Comparison of ENCODE assay signal across 18 mouse cellular contexts in the genomic region with DNA sequence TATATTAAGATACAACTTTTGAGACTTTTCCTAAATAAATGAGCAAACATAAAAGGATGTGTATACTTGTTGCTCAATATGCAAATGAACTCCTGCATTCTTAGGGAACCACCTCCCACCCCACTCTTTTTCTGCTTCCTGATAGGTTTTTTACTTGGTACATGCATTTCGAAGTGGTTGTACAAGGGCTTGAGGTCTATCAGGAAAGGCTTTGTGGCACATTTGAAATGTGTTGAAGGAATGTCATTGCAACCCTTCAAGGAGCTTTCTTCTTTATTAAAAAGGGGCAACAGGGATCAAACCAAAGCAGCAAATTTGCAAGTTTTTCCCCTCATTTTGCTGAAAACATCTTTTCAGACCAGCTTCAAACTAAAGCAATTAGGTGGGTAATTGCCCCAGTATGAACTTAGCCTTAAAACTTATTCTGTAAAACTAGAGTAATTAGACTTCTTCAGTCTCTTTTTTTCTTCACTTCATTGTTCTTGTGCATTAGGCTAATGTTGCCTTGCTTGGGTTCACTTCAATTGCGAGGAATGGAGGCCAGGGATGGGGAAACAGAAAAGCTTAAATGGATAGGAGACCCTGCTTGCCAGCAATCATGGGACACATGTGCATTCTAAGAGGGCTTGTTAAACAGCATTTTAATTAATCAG.
A peak's percentile ranks its signal among the peaks of the same experiment; 100 is the strongest.
DNase-seq lines count a peak whose midpoint lies in the region; ATAC-seq and TF ChIP-seq lines count a peak whose summit lies in the region.
"Had no signal": no experiment of that assay in that cellular context is flagged by ENCODE, and none has a peak within 500 bp of the region (broad histone marks: within the 10 kb centered on the region; RNA-seq: fewer than 3 reads in every experiment).

No protein-coding gene starts in this region.

- DNase-seq in hindbrain, embryonic 11.5 days (ENCODE audit: low spot score): no peak
- no peak for DNase-seq in hindbrain, postnatal 0 days (ENCODE audit: low spot score)
- DNase-seq in embryo, embryonic 11 days: peak; percentile 7
- DNase-seq in retina, postnatal 1 day: peak; percentile 79
- DNase-seq in lung, postnatal 14 days: no peak
- DNase-seq in heart, embryonic 10.5 days (ENCODE audit: low spot score): no peak
- DNase-seq: adrenal gland, postnatal 36 days; cerebellum, adult 11 months; cerebellum, adult 9-11 months; heart, postnatal 4 days; kidney, adult 11 months; right cerebral cortex, postnatal 14 days; spleen, adult 18-20 months had no signal

- H3K9ac ChIP-seq in hindbrain, embryonic 11.5 days (ENCODE audit: low read depth, low read length): no peak overlapping the region
- no peak overlapping the region for H3K9ac ChIP-seq in hindbrain, postnatal 0 days (replicated peaks; ENCODE audit: low read length)
- no peak overlapping the region for H3K9ac ChIP-seq in forebrain, embryonic 13.5 days
- H3K9ac ChIP-seq: neural tube, embryonic 15.5 days had no signal

- H3K27ac ChIP-seq in hindbrain, embryonic 11.5 days (ENCODE audit: low read depth, low read length): no peak overlapping the region
- no peak overlapping the region for H3K27ac ChIP-seq in hindbrain, postnatal 0 days
- H3K27ac ChIP-seq in forebrain, embryonic 13.5 days: no peak overlapping the region
- H3K27ac ChIP-seq in heart, embryonic 10.5 days: no peak overlapping the region
- H3K27ac ChIP-seq: macrophage; midbrain, embryonic 10.5 days; neural tube, embryonic 15.5 days had no signal

- 0 out of 2 replicates have a peak, but pooled peaks have one; percentile 30 for ATAC-seq in hindbrain, embryonic 11.5 days (ENCODE audit: low FRiP score)
- ATAC-seq in hindbrain, postnatal 0 days: no peak
- peak; percentile 91 for ATAC-seq in forebrain, embryonic 13.5 days
- ATAC-seq: Patski had no signal

- H3K4me1 ChIP-seq in hindbrain, embryonic 11.5 days (replicated peaks; ENCODE audit: control insufficient read depth, insufficient read depth, low read length): no peaks in the 10 kb centered on the region
- no peaks in the 10 kb centered on the region for H3K4me1 ChIP-seq in hindbrain, postnatal 0 days (ENCODE audit: insufficient read depth, low read length)
- peaks cover 16% of the 10 kb centered on the region for H3K4me1 ChIP-seq in forebrain, embryonic 13.5 days
- no peaks in the 10 kb centered on the region for H3K4me1 ChIP-seq in heart, embryonic 10.5 days
- H3K4me1 ChIP-seq: midbrain, embryonic 10.5 days; neural tube, embryonic 15.5 days had no signal

- H3K4me3 ChIP-seq in hindbrain, embryonic 11.5 days (ENCODE audit: low read depth, low read length): no peak overlapping the region
- no peak overlapping the region for H3K4me3 ChIP-seq in hindbrain, postnatal 0 days (ENCODE audit: low read length)
- H3K4me3 ChIP-seq in forebrain, embryonic 13.5 days: no peak overlapping the region
- H3K4me3 ChIP-seq in heart, embryonic 10.5 days: no peak overlapping the region
- H3K4me3 ChIP-seq: midbrain, embryonic 10.5 days; neural tube, embryonic 15.5 days had no signal

- WGBS in hindbrain, embryonic 11.5 days: 65% methylated on average over 2 of the region's 2 CpGs
- WGBS in hindbrain, postnatal 0 days: 51% methylated on average over 2 of the region's 2 CpGs
- 7% methylated on average over 2 of the region's 2 CpGs for WGBS in forebrain, embryonic 13.5 days
- WGBS in heart, embryonic 10.5 days: 79% methylated on average over 2 of the region's 2 CpGs

- TF ChIP-seq CTCF in hindbrain, postnatal 0 days (IDR thresholded peaks at IDR 0.05; ENCODE audit: low read depth): no peak

- no peaks in the 10 kb centered on the region for H3K36me3 ChIP-seq in hindbrain, embryonic 11.5 days (ENCODE audit: control insufficient read depth, insufficient read depth, low read length)
- no peaks in the 10 kb centered on the region for H3K36me3 ChIP-seq in hindbrain, postnatal 0 days (ENCODE audit: insufficient read depth, low read length)
- H3K36me3 ChIP-seq in forebrain, embryonic 13.5 days (ENCODE audit: poor library complexity, severe bottlenecking): no peaks in the 10 kb centered on the region
- no peaks in the 10 kb centered on the region for H3K36me3 ChIP-seq in heart, embryonic 10.5 days
- H3K36me3 ChIP-seq: midbrain, embryonic 10.5 days; neural tube, embryonic 15.5 days had no signal

- H3K4me2 ChIP-seq in hindbrain, embryonic 11.5 days (replicated peaks; ENCODE audit: low read depth, low read length): no peak overlapping the region
- H3K4me2 ChIP-seq in hindbrain, postnatal 0 days (ENCODE audit: low read depth, low read length): no peak overlapping the region
- peak overlapping the region; percentile 31 for H3K4me2 ChIP-seq in forebrain, embryonic 13.5 days
- H3K4me2 ChIP-seq: neural tube, embryonic 15.5 days had no signal

- H3K27me3 ChIP-seq in hindbrain, embryonic 11.5 days (ENCODE audit: control insufficient read depth, insufficient read depth, low read length): no peaks in the 10 kb centered on the region
- no peaks in the 10 kb centered on the region for H3K27me3 ChIP-seq in hindbrain, postnatal 0 days (ENCODE audit: insufficient read depth, low read length)
- peaks cover 43% of the 10 kb centered on the region for H3K27me3 ChIP-seq in forebrain, embryonic 13.5 days
- no peaks in the 10 kb centered on the region for H3K27me3 ChIP-seq in heart, embryonic 10.5 days (ENCODE audit: insufficient read depth, poor library complexity, severe bottlenecking)
- H3K27me3 ChIP-seq: neural tube, embryonic 15.5 days; Patski had no signal

- no peaks in the 10 kb centered on the region for H3K9me3 ChIP-seq in hindbrain, embryonic 11.5 days (ENCODE audit: control insufficient read depth, low read length)
- H3K9me3 ChIP-seq in hindbrain, postnatal 0 days (ENCODE audit: low read length): no peaks in the 10 kb centered on the region
- no peaks in the 10 kb centered on the region for H3K9me3 ChIP-seq in forebrain, embryonic 13.5 days (replicated peaks)
- no peaks in the 10 kb centered on the region for H3K9me3 ChIP-seq in heart, embryonic 10.5 days
- H3K9me3 ChIP-seq: midbrain, embryonic 10.5 days; neural tube, embryonic 15.5 days had no signal

Comparison
In these comparisons a context has a peak if more than half of its experiments do, and no peak if none do; other contexts are left out.
1. DNase-seq: peak in embryo, embryonic 11 days (single experiment) and retina, postnatal 1 day (single experiment); none in hindbrain, embryonic 11.5 days (single experiment), hindbrain, postnatal 0 days (single experiment), lung, postnatal 14 days (single experiment) and heart, embryonic 10.5 days (single experiment).